ENCODE assay signal across 9 mouse cellular contexts in genomic region chr19:4184976-4185975, GRCm38 (mm10). TPM values are rescaled to one million over a fixed set of nuclear protein-coding genes. Genes with fewer than 3 reads are reported as not detected.
DNase-seq lines count a peak whose midpoint lies in the region; ATAC-seq lines count a peak whose summit lies in the region.
"Had no signal": no experiment of that assay in that cellular context is flagged by ENCODE, and none has a peak within 500 bp of the region (broad histone marks: within the 10 kb centered on the region; RNA-seq: fewer than 3 reads in every experiment).

No protein-coding gene starts in this region.

- ATAC-seq in inflammation-experienced regulatory T-cells, adult 6 months, result peak; percentile 77
- ATAC-seq in monocyte, adult 5-6 weeks (replicated peaks; ENCODE audit: insufficient number of reproducible peaks, low FRiP score, low TSS enrichment, poor library complexity, severe bottlenecking), result peak; percentile 23; the same call in 1 of the 2 replicates

- DNase-seq in heart, adult 11 months, result peak; percentile 93
- no peak for DNase-seq in heart, postnatal 14 days
- DNase-seq in CD4-positive, CD25-positive, alpha-beta regulatory T cell, adult 2 months (ENCODE audit: low read depth, low spot score), result peak; percentile 88
- no peak for DNase-seq in frontal cortex, postnatal 14 days (ENCODE audit: low spot score in 2 of 2)
- no peak for DNase-seq in ovary, adult 18-20 months (ENCODE audit: low spot score)
- DNase-seq in ovary, postnatal 14 days (ENCODE audit: low spot score), result no peak
- DNase-seq: cerebellum, postnatal 10 days had no signal

- intact Hi-C loops in heart, postnatal 14 days (cut with DNase I), result no loop called here

RNA-seq across cellular contexts. Expression of gene Tbc1d10c, which starts 5.8 kb away (rescaled TPM):
- 1 to 10 TPM; 4.0 to 7.5 TPM for total RNA-seq in heart, postnatal 14 days (2021)
- polyA plus RNA-seq in inflammation-experienced regulatory T-cells, adult 6 months (2017; shearing (Covaris generic)), result 100 to 1,000 TPM; 608 to 658 (median 621) TPM
- total RNA-seq in monocyte, adult 5-6 weeks (2017), result 71.5 to 178 TPM (median 83.5 TPM) in 3 replicates

RNA-seq across cellular contexts. Expression of gene Ppp1ca, which starts 6.6 kb away (rescaled TPM):
- 100 to 1,000 TPM; 368 to 404 TPM for total RNA-seq in heart, postnatal 14 days (2021)
- polyA plus RNA-seq in inflammation-experienced regulatory T-cells, adult 6 months (2017; shearing (Covaris generic)), result 1,000 to 10,000 TPM in 1 of 3 experiments, 100 to 1,000 TPM in 2; 808 to 1,210 (median 823) TPM
- 479 to 544 TPM (median 541 TPM) in 3 replicates for total RNA-seq in monocyte, adult 5-6 weeks (2017)

RNA-seq across cellular contexts. Expression of gene Carns1, which starts 10.0 kb away (rescaled TPM):
- total RNA-seq in heart, postnatal 14 days (2021), result 10 to 100 TPM; 36.1 to 43.3 TPM
- polyA plus RNA-seq in inflammation-experienced regulatory T-cells, adult 6 months (2017; shearing (Covaris generic)), result 10 to 100 TPM in 2 of 3 experiments, 1 to 10 TPM in 1; 5.2 to 12.9 (median 11.9) TPM
- total RNA-seq in monocyte, adult 5-6 weeks (2017), result 14.1 to 18.7 TPM (median 14.2 TPM) in 3 replicates

RNA-seq across cellular contexts. Expression of gene Rad9a, which starts 16.2 kb away (rescaled TPM):
- 1 to 10 TPM; 4.7 to 5.0 TPM for total RNA-seq in heart, postnatal 14 days (2021)
- polyA plus RNA-seq in inflammation-experienced regulatory T-cells, adult 6 months (2017; shearing (Covaris generic)), result 10 to 100 TPM; 43.6 to 63.0 (median 59.1) TPM
- total RNA-seq in monocyte, adult 5-6 weeks (2017), result 19.1 to 26.3 TPM (median 20.7 TPM) in 3 replicates

RNA-seq across cellular contexts. Expression of gene Rps6kb2, which starts 22.1 kb away (rescaled TPM):
- total RNA-seq in heart, postnatal 14 days (2021), result 10 to 100 TPM; 21.6 to 23.6 TPM
- 10 to 100 TPM; 26.3 to 35.3 (median 30.1) TPM for polyA plus RNA-seq in inflammation-experienced regulatory T-cells, adult 6 months (2017; shearing (Covaris generic))
- 22.8 to 27.8 TPM (median 27.0 TPM) in 3 replicates for total RNA-seq in monocyte, adult 5-6 weeks (2017)

Comparison
In these comparisons a context has a peak if more than half of its experiments do, and no peak if none do; other contexts are left out.
1. DNase-seq: peak in heart, adult 11 months (single experiment) and CD4-positive, CD25-positive, alpha-beta regulatory T cell, adult 2 months (single experiment); none in heart, postnatal 14 days (0 of 2), frontal cortex, postnatal 14 days (0 of 2), ovary, adult 18-20 months (single experiment) and ovary, postnatal 14 days (single experiment).